Mouse (Mus musculus): Measurements from ENCODE around the gene Spint2. TPM values are rescaled to one million over a fixed set of nuclear protein-coding genes. Genes with fewer than 3 reads are reported as not detected.

The Spint2 gene
- total RNA-seq (2014; fragmentation: Nextera tagmentation) = 45.1 and 55.0 TPM in 2 replicates
- total RNA-seq (2017) = 24.4 and 29.9 TPM in 2 replicates

GRCm38 (mm10) chr7:29281201-29282073, at the start of gene Spint2:
Gene Spint2 (minus strand): TSS chr7:29281912.
- ATAC-seq (replicated peaks; ENCODE audit: poor library complexity, severe bottlenecking) = peak; percentile 67

DNA sequence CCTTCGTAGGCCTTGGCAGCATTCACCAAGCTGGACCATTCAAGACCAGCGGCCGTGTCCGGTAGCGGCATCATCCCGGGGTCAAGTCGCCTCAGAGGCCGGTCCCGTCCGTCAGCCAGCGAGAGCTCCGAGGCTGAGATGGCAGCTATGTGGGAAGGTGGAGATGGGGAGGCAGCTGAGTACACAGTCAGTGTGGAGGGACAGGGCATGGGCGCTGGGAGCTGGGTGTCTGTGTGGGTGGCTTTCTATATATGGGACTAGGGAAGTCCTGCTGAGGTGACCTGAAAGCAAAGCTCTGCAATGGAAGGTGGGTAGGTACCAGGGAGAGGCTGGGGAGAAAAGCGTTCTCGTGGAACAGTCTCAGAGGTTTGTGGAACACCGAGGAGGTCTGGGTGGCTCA, 47.3 kb upstream of the Spint2 start:
- ATAC-seq (replicated peaks; ENCODE audit: poor library complexity, severe bottlenecking) = no peak

GRCm38 (mm10) chr7:29327087-29327486, 45.4 kb upstream of the Spint2 start:
- ATAC-seq (replicated peaks; ENCODE audit: poor library complexity, severe bottlenecking) = no peak

- no peak for ATAC-seq (replicated peaks; ENCODE audit: poor library complexity, severe bottlenecking)
Measured at GRCm38 (mm10) chr7:29319337-29320307, 37.9 kb upstream of the Spint2 start.

DNA sequence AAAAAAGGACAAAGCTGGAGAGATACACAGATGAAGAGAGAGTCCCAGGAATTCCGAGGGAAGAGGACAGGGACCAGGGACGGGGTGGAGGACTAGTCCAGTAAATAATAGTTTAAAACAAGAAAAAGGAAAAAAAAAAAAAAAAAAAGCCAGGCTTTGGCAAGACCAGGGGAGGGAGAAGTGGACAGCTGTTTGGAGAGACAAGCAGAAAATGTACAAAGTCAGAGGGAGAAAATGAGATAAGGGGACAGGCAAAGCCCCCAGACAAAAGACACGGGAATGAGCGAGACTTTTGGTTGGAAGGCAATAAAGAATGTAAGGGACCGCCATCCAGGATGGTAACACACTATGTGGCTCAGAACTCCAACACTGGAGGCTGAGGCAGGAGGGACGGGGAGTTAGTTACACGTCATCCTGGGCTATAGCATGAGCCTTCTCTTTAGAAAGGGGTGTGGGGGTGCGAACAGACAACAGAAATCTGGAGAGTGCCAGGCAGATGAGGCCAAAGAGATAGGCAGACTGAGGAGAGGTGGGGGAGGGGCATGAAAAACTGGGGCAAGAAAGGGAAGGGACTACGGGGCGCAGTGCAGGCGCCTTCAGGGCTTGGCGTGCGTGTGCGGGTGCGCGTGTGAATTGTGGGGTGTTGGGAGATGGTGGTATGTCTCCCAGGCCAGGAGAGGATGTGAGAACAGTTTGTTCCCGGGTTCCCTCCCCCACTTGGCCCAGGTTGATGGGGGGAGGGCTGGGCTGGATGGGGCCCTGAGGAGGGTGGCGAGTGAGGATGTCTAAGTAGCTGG, 36.6 kb upstream of the Spint2 start:
- ATAC-seq (replicated peaks; ENCODE audit: poor library complexity, severe bottlenecking) = peak; percentile 12; the same call in 1 of the 2 replicates

DNA sequence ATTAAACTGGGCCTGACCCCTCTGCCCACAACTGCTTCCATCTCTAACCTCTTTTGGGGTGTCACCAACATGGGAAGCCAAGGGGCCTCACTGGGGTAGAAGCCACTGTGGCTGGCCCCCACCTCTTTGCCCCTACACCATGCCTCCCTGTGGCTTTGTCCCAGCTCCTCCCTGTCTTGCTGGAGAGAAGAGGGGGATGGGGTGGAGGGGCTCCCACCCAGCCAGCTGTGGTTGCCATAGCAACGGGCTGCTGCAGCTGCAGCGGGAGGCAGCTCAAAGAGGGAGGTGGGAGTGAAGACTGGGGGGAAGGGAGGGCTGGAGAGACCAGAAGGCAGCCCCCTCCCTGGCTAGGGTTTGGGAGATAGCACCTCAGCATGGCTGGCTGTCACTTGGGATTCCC, 35.8 kb upstream of the Spint2 start:
- no peak for ATAC-seq (replicated peaks; ENCODE audit: poor library complexity, severe bottlenecking)

GRCm38 (mm10) chr7:29316976-29317375, 35.3 kb upstream of the Spint2 start:
- ATAC-seq (replicated peaks; ENCODE audit: poor library complexity, severe bottlenecking) = no peak

- ATAC-seq (replicated peaks; ENCODE audit: poor library complexity, severe bottlenecking) = no peak
Measured at GRCm38 (mm10) chr7:29316137-29316734, 34.5 kb upstream of the Spint2 start.

DNA sequence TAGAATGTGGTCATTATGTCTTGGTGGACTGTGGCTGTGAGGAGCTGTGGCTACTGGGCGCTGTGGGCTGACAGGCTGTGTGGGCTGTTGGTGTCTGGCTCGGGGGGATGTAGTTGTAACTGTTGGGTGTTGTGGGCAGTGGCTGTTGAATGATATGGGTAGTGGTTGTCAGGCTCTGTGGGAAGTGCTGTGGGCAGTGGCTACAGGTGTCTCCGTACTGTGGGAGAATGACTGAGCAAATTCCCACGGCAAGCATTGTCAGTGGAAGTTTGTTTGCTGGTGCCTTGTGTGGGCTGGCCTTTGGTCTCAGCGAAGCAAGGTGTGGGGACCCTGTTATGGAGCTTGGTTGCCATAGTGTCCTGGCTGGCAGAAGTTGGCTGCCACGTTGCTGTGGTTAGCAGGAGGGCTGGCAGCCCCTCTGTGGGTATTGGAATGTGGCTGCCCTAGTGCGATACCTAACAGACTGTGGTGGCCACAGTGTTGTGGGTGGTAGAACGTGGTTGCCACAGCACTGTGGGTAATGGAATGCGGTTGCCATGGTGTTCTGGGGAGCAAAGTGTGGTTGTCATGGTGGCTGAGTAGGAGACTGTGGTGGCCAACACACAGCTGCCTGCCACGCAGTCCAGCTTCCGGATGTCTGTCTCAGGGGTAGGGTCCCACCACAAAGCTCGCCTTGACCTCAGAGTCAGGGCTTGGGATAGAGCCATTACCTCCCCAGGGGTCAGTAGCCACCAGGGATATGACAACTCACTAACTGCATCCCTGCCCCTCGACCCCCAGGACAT, 33.3 kb upstream of the Spint2 start:
- ATAC-seq (replicated peaks; ENCODE audit: poor library complexity, severe bottlenecking) = peak; percentile 39

- ATAC-seq (replicated peaks; ENCODE audit: poor library complexity, severe bottlenecking) = no peak
Measured at GRCm38 (mm10) chr7:29313572-29314261, 32.0 kb upstream of the Spint2 start.

GRCm38 (mm10) chr7:29313051-29313450, 31.3 kb upstream of the Spint2 start:
- no peak for ATAC-seq (replicated peaks; ENCODE audit: poor library complexity, severe bottlenecking)

- no peak for ATAC-seq (replicated peaks; ENCODE audit: poor library complexity, severe bottlenecking)
Measured at GRCm38 (mm10) chr7:29309749-29310148, 28.0 kb upstream of the Spint2 start.

GRCm38 (mm10) chr7:29309221-29309721, 27.6 kb upstream of the Spint2 start:
- peak; percentile 13; the same call in 1 of the 2 replicates for ATAC-seq (replicated peaks; ENCODE audit: poor library complexity, severe bottlenecking)

DNA sequence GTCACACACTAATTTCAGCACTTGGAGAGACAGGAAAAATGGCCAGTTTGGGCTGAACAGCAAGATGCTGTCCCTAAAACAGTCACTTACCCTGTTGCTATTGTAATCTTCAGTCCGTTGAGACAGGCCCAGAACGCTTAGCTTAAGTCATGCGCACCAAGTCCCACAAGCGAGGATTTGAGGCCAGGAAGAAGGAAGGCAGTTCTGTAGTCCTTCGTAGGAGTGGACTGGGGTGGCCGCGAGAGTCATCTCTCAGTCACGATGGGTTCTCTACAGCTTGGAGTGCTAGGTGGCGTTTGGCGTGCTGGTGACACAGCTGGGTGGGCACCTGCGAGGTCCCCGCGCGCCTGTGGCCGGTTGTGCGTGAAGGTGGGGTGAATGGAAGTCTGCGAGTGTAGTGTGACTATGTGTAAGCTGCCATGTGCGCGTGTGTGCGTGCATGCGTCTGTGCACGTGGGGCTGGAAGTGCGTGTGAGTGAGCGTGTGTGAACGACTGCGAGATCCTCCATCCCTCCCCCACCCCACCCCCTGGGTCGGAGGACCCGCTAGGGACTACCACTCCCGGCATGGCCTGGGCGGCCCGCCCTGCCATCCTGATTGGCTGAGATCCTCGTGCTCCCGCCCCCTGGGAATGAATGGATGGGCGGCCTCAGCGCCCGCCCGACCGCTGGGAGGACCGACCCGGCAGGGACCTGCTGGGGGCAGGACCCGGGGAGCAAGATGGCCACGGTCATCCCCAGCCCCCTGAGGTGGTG, 25.8 kb upstream of the Spint2 start:
- ATAC-seq (replicated peaks; ENCODE audit: poor library complexity, severe bottlenecking) = peak; percentile 79

- ATAC-seq (replicated peaks; ENCODE audit: poor library complexity, severe bottlenecking) = 0 out of 2 replicates have a peak, but pooled peaks have one; percentile 11
Measured at GRCm38 (mm10) chr7:29306619-29307018, 24.9 kb upstream of the Spint2 start.

GRCm38 (mm10) chr7:29306108-29306507, 24.4 kb upstream of the Spint2 start:
- ATAC-seq (replicated peaks; ENCODE audit: poor library complexity, severe bottlenecking) = no peak

GRCm38 (mm10) chr7:29305263-29305988, 23.7 kb upstream of the Spint2 start:
- no peak for ATAC-seq (replicated peaks; ENCODE audit: poor library complexity, severe bottlenecking)
